Mouse (Mus musculus) olfactory bulb, adult 2 months (tissue): ENCODE data around the gene Chn2.

ENCODE experiments used
- CTCF ChIP-seq: fragments of 200-500 bp; IDR thresholded peaks from 2 replicates; pipeline ENCODE4 v1.5.1; 2012; ENCODE audit warnings: low read depth, mild to moderate bottlenecking, low read length, moderate library complexity; ENCODE audit not compliant: insufficient read depth
- POLR2A ChIP-seq: fragments of 200-500 bp; IDR thresholded peaks from 2 replicates; pipeline ENCODE4 v1.6.1; 2012; ENCODE audit warnings: mild to moderate bottlenecking, low read depth, low read length, moderate library complexity; ENCODE audit not compliant: insufficient read depth

- TF ChIP-seq POLR2A (no peak), CTCF (no peak)
These were observed 43.8 kb upstream of the Chn2 start for GRCm38 (mm10) chr6:53995519-53995918.
